Mouse (Mus musculus): Measurements from ENCODE around the gene Celsr3. TPM values are rescaled to one million over a fixed set of nuclear protein-coding genes. Genes with fewer than 3 reads are reported as not detected.
A peak's percentile ranks its signal among the peaks of the same experiment; 100 is the strongest.

Gene Celsr3
- 0.94 and 1.2 TPM in 2 replicates for polyA plus RNA-seq (2015; fragmentation: Nextera tagmentation; extraction: Ambion mirVana)

DNA sequence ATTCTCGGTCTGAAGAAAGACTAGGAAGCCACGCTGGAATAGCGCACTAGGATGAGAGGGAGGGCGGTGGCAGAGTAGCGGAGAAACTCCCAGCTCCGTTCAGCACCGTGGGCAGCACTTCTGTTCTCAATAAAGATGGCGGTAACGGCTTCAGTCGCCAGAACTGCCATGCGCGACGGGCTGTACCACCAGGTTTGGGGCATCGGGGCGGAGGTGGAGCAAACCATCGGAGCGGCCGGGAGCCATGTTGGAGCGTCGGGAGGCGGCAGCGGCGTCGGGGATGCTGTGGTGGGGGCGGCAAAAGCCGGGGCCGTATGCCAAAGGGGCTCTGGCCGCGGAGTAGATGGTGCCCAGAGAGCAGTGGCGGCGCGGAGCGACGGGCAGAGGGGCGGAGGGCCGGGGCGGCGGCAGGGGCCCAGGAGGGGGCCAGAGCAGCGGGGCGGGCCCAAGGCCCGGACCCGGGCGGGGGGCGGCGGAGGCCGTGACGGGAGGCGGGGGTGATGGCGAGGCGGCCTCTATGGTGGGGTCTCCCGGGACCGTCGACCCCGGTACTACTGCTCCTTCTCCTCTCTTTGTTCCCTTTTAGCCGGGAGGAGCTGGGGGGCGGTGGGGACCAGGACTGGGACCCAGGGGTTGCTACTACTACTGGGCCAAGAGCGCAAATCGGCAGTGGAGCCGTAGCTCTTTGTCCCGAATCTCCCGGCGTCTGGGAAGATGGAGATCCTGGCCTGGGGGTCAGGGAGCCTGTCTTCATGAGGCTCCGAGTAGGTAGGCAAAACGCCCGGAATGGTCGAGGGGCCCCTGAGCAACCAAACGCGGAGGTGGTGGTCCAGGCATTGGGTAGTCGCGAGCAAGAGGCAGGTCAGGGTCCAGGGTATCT is at the start of gene Celsr3:
TSS of gene Celsr3 (plus strand) at position 501 of the 880 bp plus-strand sequence.
- H3K9me3 ChIP-seq = no peaks in the 10 kb centered on the region
- no peak within 1 kb of the TSS for H3K9ac ChIP-seq
- peak within 1 kb of the TSS; percentile 90 for H3K4me2 ChIP-seq
- WGBS = 4% methylated on average over 51 of the region's 70 CpGs
- H3K27ac ChIP-seq = no peak within 1 kb of the TSS
- H3K27me3 ChIP-seq (replicated peaks) = peaks cover 78% of the 10 kb centered on the region
- H3K4me1 ChIP-seq = peaks cover 16% of the 10 kb centered on the region
- peak; percentile 71 for ATAC-seq (ENCODE audit: insufficient read depth, low FRiP score, low read depth)
- H3K4me3 ChIP-seq (replicated peaks) = peak within 1 kb of the TSS; percentile 43
- H3K36me3 ChIP-seq = no peaks in the 10 kb centered on the region

DNA sequence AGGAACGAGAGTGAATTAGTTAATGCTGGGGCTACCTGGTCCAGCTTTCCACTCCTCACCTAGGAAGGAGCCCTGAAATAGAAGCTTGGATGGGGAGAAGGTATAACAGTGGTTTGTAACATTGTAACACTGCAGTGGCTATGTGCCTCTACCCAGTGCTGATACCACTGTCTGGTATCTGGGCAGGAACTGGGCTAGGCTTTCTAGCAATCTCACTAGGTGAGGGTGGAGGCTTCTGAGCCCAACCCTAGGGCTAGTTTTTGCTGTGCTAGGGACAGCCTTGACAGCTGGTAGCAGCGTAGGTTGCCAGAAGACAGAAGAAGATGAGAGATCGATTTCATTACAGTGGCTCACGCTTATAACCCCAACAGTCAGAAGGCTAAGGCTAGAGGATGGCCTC is 49.5 kb upstream of the Celsr3 start:
- no peak overlapping the region for H3K27ac ChIP-seq
- no peak for ATAC-seq (ENCODE audit: insufficient read depth, low FRiP score, low read depth)
- WGBS = 76% methylated on average over 4 of the region's 4 CpGs
- no peaks in the 10 kb centered on the region for H3K4me1 ChIP-seq
- no peak overlapping the region for H3K4me3 ChIP-seq (replicated peaks)
- no peaks in the 10 kb centered on the region for H3K36me3 ChIP-seq
- H3K27me3 ChIP-seq (replicated peaks) = no peaks in the 10 kb centered on the region
- no peak overlapping the region for H3K9ac ChIP-seq
- H3K9me3 ChIP-seq = no peaks in the 10 kb centered on the region
- H3K4me2 ChIP-seq = no peak overlapping the region

GRCm38 (mm10) chr9:108777276-108777675 is 48.8 kb upstream of the Celsr3 start:
- no peak for ATAC-seq (ENCODE audit: insufficient read depth, low FRiP score, low read depth)
- Histone ChIP-seq H3K4me2 (no peak overlapping the region), H3K36me3 (no peaks in the 10 kb centered on the region), H3K27ac (no peak overlapping the region), H3K9me3 (no peaks in the 10 kb centered on the region), H3K27me3 (replicated peaks) (no peaks in the 10 kb centered on the region), H3K9ac (no peak overlapping the region), H3K4me3 (replicated peaks) (no peak overlapping the region), H3K4me1 (peaks cover 6% of the 10 kb centered on the region; the same call in 1 of the 2 replicates)
- 73% methylated on average over 4 of the region's 4 CpGs for WGBS

DNA sequence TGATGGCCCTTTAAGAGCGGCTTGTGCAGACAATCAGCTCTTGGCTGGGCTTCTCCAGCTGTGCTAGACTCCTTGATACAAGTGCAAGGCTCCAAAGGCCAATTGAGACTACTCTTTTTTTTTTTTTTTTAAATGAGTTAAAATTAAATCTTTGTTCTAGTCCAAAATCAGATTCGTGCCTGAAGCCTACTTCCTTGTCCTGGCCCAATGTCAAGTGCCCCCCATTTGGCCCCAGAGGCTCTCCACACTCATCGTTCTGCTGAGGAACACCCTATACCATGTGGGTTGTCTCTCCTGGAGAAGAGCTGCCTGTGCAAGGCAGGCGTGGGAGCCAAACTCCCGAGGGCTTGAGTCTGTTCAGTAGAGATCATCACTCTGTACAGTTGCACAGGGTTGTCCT is 45.2 kb upstream of the Celsr3 start:
- Histone ChIP-seq H3K36me3 (no peaks in the 10 kb centered on the region), H3K9ac (no peak overlapping the region), H3K4me3 (replicated peaks) (no peak overlapping the region), H3K4me2 (no peak overlapping the region), H3K4me1 (peaks cover 17% of the 10 kb centered on the region), H3K9me3 (no peaks in the 10 kb centered on the region), H3K27ac (no peak overlapping the region), H3K27me3 (replicated peaks) (no peaks in the 10 kb centered on the region)
- 54% methylated on average over 5 of the region's 5 CpGs for WGBS
- ATAC-seq (ENCODE audit: insufficient read depth, low FRiP score, low read depth) = no peak

GRCm38 (mm10) chr9:108781891-108782290 is 44.2 kb upstream of the Celsr3 start:
- Histone ChIP-seq H3K27me3 (replicated peaks) (no peaks in the 10 kb centered on the region), H3K4me1 (peaks cover 22% of the 10 kb centered on the region), H3K9ac (no peak overlapping the region), H3K27ac (no peak overlapping the region), H3K4me2 (no peak overlapping the region), H3K4me3 (replicated peaks) (no peak overlapping the region), H3K9me3 (no peaks in the 10 kb centered on the region), H3K36me3 (no peaks in the 10 kb centered on the region)
- WGBS = 46% methylated on average over 4 of the region's 4 CpGs
- ATAC-seq (ENCODE audit: insufficient read depth, low FRiP score, low read depth) = no peak

DNA sequence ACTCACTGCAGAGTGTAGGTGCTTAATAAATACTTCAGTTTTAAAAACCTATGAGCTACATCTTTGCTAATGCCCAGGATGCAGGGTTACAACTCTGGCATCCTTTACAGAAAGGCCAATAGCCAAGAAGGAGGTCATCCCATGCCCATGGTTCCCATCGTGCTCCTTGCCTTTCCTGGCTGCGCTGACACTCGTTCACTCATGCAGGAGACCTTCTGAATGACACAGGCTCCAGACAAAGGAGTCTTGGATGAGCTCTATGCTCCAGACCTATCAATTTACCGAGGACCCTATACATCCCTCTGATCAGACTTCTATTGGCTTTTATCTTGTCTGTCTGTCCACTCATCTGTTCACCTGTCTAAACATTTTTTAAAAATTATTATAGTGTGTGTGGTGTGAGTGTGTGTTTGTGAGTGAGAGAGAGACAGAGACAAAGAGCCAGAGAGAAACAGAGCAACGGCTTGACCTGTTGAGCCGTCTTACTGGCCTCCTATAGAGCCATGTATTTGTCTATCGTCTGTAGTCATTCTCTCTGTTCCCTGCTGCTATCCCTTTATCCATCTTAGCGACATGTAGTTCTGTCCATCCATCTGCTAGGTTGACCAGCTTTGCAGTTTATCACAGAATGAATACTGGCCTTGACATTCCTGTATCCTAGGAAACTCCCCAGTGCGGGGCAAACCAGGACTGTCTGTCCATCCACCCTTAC is 43.1 kb upstream of the Celsr3 start:
- Histone ChIP-seq H3K9ac (no peak overlapping the region), H3K4me2 (peak overlapping the region; percentile 75), H3K36me3 (no peaks in the 10 kb centered on the region), H3K27ac (peak overlapping the region; percentile 76), H3K4me1 (peaks cover 22% of the 10 kb centered on the region), H3K9me3 (no peaks in the 10 kb centered on the region), H3K27me3 (replicated peaks) (no peaks in the 10 kb centered on the region), H3K4me3 (replicated peaks) (peak overlapping the region; percentile 93)
- ATAC-seq (ENCODE audit: insufficient read depth, low FRiP score, low read depth) = peak; percentile 29
- WGBS = 25% methylated on average over 9 of the region's 9 CpGs

GRCm38 (mm10) chr9:108783548-108784463 is 42.3 kb upstream of the Celsr3 start, which contains the start of gene Ip6k2:
TSS of gene Ip6k2 (plus strand) at chr9:108783796.
- peak; percentile 98 for ATAC-seq (ENCODE audit: insufficient read depth, low FRiP score, low read depth)

GRCm38 (mm10) chr9:108785416-108785815 is 40.7 kb upstream of the Celsr3 start:
- Histone ChIP-seq H3K4me2 (peak overlapping the region; percentile 75), H3K4me1 (peaks cover 33% of the 10 kb centered on the region), H3K27ac (no peak overlapping the region), H3K4me3 (replicated peaks) (peak overlapping the region; percentile 93), H3K9ac (no peak overlapping the region), H3K36me3 (no peaks in the 10 kb centered on the region), H3K9me3 (no peaks in the 10 kb centered on the region), H3K27me3 (replicated peaks) (no peaks in the 10 kb centered on the region)
- no peak for ATAC-seq (ENCODE audit: insufficient read depth, low FRiP score, low read depth)

More at GRCm38 (mm10) chr9:108783548-108784463, 42.3 kb upstream of the Celsr3 start, which contains the start of gene Ip6k2:
- under 1% methylated on average over 56 of the region's 56 CpGs for WGBS
- H3K4me3 ChIP-seq (replicated peaks) = peak within 1 kb of the TSS; percentile 93
- peak within 1 kb of the TSS; percentile 89 for H3K27ac ChIP-seq
- H3K9me3 ChIP-seq = no peaks in the 10 kb centered on the region
- no peaks in the 10 kb centered on the region for H3K36me3 ChIP-seq
- peaks cover 28% of the 10 kb centered on the region for H3K4me1 ChIP-seq
- H3K9ac ChIP-seq = peak within 1 kb of the TSS; percentile 93
- H3K4me2 ChIP-seq = peak within 1 kb of the TSS; percentile 75
- H3K27me3 ChIP-seq (replicated peaks) = no peaks in the 10 kb centered on the region

- no peak overlapping the region for H3K4me3 ChIP-seq (replicated peaks)
- H3K4me2 ChIP-seq = no peak overlapping the region
- H3K36me3 ChIP-seq = no peaks in the 10 kb centered on the region
- no peak for ATAC-seq (ENCODE audit: insufficient read depth, low FRiP score, low read depth)
- no peaks in the 10 kb centered on the region for H3K9me3 ChIP-seq
- no peak overlapping the region for H3K27ac ChIP-seq
- H3K9ac ChIP-seq = no peak overlapping the region
- no peaks in the 10 kb centered on the region for H3K27me3 ChIP-seq (replicated peaks)
- peaks cover 33% of the 10 kb centered on the region for H3K4me1 ChIP-seq
- WGBS = 82% methylated on average over 1 of the region's 1 CpGs
Measured at GRCm38 (mm10) chr9:108786494-108786893, 39.6 kb upstream of the Celsr3 start.

DNA sequence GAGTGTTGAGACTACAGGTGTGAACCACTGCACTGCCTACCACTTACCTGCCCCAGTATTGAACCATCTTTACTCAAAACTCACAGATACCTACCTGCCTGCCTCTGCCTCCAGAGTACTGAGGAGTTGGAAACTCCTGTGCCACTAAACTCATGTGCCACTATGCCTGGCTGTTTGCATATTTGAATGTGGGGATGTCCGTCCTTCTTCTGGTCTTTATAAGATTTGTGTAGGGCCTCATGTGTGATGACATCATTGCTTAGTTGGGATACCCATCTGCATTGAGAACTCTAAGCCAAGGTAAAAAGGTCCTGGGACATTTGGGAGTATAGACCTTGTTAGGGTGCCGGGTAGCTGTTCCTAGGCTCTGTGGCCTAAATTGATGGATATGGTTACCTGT is 39.0 kb upstream of the Celsr3 start:
- no peaks in the 10 kb centered on the region for H3K36me3 ChIP-seq
- no peak overlapping the region for H3K27ac ChIP-seq
- H3K9ac ChIP-seq = no peak overlapping the region
- H3K4me1 ChIP-seq = peaks cover 29% of the 10 kb centered on the region
- H3K27me3 ChIP-seq (replicated peaks) = no peaks in the 10 kb centered on the region
- H3K4me2 ChIP-seq = no peak overlapping the region
- H3K4me3 ChIP-seq (replicated peaks) = no peak overlapping the region
- no peaks in the 10 kb centered on the region for H3K9me3 ChIP-seq
- WGBS = 84% methylated on average over 2 of the region's 2 CpGs
- no peak for ATAC-seq (ENCODE audit: insufficient read depth, low FRiP score, low read depth)

DNA sequence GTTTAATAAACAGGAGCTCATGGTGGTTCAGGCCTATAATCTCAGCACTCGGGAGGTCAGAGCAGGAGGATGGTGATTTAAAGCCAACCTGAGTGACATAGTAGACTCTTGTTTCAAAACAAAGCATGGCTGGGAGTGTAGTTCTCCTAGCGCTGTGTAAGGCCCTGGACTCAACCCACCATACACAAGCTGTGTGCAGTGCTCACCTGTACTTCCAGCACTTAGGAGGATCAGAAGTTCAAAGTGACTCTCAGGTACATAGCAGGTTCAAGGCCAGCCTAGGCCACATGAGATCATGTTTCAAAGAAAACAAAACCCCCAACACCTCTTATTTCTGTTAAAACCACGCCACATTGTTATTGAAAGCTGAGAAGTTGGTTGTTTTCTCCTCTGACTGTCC is 37.4 kb upstream of the Celsr3 start:
- Histone ChIP-seq H3K4me1 (peaks cover 27% of the 10 kb centered on the region), H3K4me3 (replicated peaks) (no peak overlapping the region), H3K9ac (no peak overlapping the region), H3K9me3 (no peaks in the 10 kb centered on the region), H3K4me2 (no peak overlapping the region), H3K36me3 (no peaks in the 10 kb centered on the region), H3K27ac (no peak overlapping the region), H3K27me3 (replicated peaks) (no peaks in the 10 kb centered on the region)
- 57% methylated on average over 3 of the region's 3 CpGs for WGBS
- ATAC-seq (ENCODE audit: insufficient read depth, low FRiP score, low read depth) = no peak
